Mouse (Mus musculus) megakaryocyte, adult 5-6 weeks (primary cell): ENCODE data around the gene Psrc1. TPM values are rescaled to one million over a fixed set of nuclear protein-coding genes. Genes with fewer than 3 reads are reported as not detected.

Experiments used
- ATAC-seq: 2 replicates; pipeline ENCODE4 v1.8.0; 2016; ENCODE audit warnings: mild to moderate bottlenecking, inconsistent platforms; ENCODE audit not compliant: poor library complexity, severe bottlenecking
- total RNA-seq, 2 experiments: library from RNA; stranded (forward) in 1 of 2; stranded (reverse) in 1 of 2; fragments of 153-499, 151-499 nt in 1 of 2; fragments of 221-1000, 200-1000 nt in 1 of 2; gene quantifications; 2 replicates each; pipeline versions ENCODE4 v1.2.3 to v1.2.4; 2015 to 2017

The Psrc1 gene
- total RNA-seq, 2 experiments from 2014 or later = 12.2 to 15.4 TPM

DNA sequence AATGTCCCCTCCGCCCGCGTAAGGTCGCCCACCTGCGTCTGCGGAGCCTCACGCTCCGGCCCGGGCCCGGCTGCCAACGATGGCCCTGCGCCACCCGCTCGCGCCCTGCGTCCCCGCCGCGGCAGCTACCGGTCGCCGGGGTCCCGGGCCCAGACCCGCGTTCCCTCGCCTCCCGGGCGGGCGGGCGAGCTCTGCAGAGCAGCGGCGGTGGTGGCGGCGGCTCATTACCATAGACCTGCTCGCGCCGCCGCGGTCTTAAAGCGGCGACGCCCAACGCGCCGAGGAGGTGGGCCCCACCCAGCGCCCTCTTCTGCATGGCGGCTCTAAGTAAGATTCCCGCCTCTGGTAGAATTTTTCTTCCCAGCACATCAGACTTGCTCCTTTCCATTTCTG lies 32.2 kb downstream of the Psrc1 start:
- ATAC-seq = peak; percentile 90

- no peak for ATAC-seq
These were observed 39.4 kb downstream of the Psrc1 start for GRCm38 (mm10) chr3:108423006-108423405.

DNA sequence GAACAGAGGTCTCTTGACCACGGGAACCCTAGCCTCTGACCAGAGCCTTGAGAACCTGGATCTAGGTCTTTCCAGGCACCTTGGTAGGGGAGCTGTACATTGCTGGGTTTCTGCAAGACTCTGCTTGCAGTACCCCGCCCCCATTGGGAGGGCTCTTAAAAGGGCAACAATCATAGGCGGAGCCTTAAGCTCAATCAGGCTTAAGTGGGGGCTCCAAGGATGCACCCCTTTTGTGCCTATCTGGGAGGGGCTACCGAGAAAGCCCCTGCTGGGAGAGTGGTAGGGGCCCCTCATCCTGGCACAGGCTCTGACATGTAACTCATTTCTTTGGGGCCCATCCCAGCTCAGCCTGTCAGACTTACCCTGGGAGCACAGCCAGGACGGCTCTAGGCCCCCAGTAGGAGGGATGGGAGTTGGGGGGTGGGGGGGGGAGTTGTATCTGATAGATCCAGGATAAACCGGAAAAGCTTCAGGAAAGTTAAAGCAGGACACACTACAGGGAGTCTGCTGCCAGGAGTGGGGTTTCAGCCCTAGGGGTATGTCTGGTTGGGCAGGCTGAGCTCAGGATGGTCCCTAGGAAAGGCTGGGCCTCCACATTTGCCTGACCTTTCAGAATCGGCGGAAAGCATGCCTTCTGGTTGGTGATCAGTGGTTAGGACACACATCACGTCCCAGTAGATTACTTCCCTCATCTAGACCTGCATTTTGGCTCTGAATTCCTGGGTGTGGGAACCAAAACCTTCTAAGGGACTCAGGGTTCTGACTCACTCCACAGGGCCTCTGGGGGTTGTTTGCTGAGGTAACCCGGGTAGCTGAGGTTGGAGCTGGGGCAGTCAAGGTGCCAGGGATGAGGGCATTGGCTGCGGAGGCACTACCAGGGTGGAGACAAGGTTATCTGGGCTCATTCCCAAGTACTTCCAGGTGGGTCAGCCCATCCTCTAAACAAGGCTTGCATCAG lies 40.5 kb downstream of the Psrc1 start:
- no peak for ATAC-seq

DNA sequence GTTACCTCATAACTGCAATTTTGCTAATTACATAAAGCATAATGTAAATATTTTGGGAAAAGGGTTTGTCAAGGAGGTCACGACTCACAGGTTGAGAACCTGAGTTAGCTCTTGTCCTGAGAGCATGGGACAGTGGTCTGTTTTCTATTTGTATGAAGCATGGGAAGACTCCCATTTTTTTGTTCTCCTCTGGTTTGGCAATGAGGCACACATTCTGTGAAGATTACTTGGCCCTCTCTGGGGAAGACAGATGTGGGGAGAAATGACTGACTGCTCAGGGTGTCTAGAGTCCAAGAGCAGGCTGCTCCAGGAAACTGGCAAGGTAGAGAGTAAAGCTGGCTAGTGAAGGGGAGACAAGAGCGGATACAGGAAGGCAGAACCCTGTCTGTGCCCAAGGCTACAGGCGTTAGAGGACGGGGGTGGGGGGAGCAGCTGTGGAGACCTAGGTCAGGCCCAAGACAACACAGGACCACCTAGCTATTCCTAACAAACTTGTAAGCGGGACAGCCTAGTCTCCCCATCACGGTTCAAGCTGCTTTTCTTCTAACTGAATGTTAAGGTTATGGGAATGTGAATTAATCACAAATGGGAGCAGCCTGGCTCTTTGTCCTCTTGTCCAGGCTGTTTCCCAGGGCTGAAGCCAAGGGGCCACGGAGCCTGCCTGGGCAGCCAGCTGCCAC lies 41.4 kb downstream of the Psrc1 start:
- ATAC-seq = no peak

GRCm38 (mm10) chr3:108425624-108426018 lies 42.0 kb downstream of the Psrc1 start:
- no peak for ATAC-seq

DNA sequence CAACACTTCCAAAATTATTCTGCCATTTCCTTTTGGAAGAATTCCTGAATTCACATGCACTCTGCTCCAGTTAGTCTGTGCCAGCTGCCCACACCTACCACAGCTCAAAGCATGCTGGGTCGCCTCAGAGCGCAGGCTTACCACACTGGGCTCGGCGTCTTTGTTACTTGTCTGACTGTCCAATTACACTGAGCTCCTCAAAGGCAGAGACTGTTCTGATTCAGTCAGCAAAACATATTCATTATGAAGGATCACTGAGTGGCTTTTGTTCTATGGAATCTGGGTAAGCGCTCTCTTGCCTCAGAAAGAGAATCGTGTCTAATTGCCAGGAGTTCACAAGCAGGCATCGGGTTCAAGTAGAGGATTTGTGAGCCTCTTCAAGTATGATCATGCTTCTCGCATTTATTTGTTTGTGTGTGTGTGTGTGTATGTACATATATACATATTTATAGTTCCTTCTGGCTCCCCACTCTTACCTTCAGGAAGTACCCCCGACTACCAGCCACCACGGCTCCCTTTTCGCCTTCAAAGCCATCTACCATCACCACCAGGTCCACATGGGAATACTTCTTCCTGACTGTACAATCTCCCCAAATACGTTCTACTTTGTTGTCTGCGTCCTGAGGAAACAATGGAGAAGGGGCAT lies 49.0 kb downstream of the Psrc1 start:
- ATAC-seq = no peak

- ATAC-seq = no peak
These were observed 49.7 kb downstream of the Psrc1 start for GRCm38 (mm10) chr3:108433188-108433880.

GRCm38 (mm10) chr3:108433881-108434495 lies 50.3 kb downstream of the Psrc1 start:
- ATAC-seq = no peak

DNA sequence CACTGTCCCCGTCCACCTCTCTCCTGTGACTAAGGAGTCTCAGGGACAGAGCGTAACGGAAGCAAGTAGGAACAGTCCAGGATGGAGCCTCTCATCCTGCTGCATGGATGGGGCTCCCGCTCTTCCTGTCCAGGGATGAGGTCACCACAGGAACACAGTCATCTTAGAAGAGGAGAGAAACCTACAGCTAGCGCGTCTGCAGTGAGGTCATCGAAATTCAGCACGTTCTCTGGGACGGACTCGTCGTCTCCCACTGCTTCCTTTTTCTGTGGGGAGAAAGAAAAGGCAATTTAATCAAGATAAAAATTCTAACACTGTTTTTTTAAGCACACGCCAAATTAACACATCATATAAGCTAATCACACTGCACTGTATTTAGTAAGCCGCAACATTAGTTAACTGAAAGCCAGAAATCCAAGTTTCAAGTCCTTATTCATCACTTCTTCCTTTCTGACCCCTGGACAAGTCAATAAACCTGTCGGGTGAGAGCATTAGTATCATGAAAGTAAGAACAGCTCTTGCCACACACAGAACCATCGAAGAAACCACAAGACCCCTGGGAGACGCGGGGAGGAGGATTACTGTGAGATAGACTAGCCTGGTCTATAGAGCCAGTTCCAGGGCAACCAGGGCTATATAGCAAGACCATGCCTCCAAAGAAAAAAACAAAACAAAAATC lies 52.2 kb downstream of the Psrc1 start:
- ATAC-seq = no peak

DNA sequence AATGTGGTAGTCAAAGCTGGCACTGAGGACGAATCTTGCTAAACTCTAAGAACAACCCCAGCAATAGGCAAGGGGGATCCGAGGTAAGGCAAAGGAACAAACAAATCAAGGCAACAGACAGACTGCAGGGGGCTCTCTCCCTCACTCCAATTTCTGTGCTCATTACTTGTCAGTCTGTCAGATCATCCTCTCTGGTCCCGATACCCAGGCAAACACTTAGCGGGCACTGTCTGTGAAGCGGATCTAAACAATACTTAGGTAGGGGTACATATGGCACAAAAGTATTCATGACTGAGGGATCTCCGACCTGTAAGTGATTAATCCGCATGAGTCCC lies 52.7 kb downstream of the Psrc1 start:
- ATAC-seq = no peak

Other genes with a start within 250 kb of the Psrc1 start
- gene Gnai3, start 237.7 kb upstream of the Psrc1 start, total RNA-seq (2015) = 136 and 146 TPM in 2 replicates
- gene Gnai3, start 237.7 kb upstream of the Psrc1 start, total RNA-seq (2017) = 154 and 160 TPM in 2 replicates
- not detected in 2 replicates for gene Gpr61, start 229.0 kb upstream of the Psrc1 start, total RNA-seq (2015)
- not detected in 2 replicates for gene Gpr61, start 229.0 kb upstream of the Psrc1 start, total RNA-seq (2017)
- 1.4 and 3.3 TPM in 2 replicates for gene Amigo1, start 197.5 kb upstream of the Psrc1 start, total RNA-seq (2015)
- gene Amigo1, start 197.5 kb upstream of the Psrc1 start, total RNA-seq (2017) = 1.4 and 2.2 TPM in 2 replicates
- 4.9 and 6.7 TPM in 2 replicates for gene Cyb561d1, start 182.6 kb upstream of the Psrc1 start, total RNA-seq (2015)
- 10.3 and 12.0 TPM in 2 replicates for gene Cyb561d1, start 182.6 kb upstream of the Psrc1 start, total RNA-seq (2017)
- gene Atxn7l2, start 172.9 kb upstream of the Psrc1 start, total RNA-seq (2015) = 3.1 and 4.7 TPM in 2 replicates
- 1.5 and 2.0 TPM in 2 replicates for gene Atxn7l2, start 172.9 kb upstream of the Psrc1 start, total RNA-seq (2017)
- not detected in 2 replicates for gene Sypl2, start 157.2 kb upstream of the Psrc1 start, total RNA-seq (2015)
- not detected in 2 replicates for gene Sypl2, start 157.2 kb upstream of the Psrc1 start, total RNA-seq (2017)
- 160 and 172 TPM in 2 replicates for gene Psma5, start 126.9 kb upstream of the Psrc1 start, total RNA-seq (2015)
- gene Psma5, start 126.9 kb upstream of the Psrc1 start, total RNA-seq (2017) = 146 and 158 TPM in 2 replicates
- gene Sort1, start 99.8 kb upstream of the Psrc1 start, total RNA-seq (2015) = 80.7 and 83.8 TPM in 2 replicates
- 76.4 and 87.8 TPM in 2 replicates for gene Sort1, start 99.8 kb upstream of the Psrc1 start, total RNA-seq (2017)
- gene Mybphl, start 18.9 kb upstream of the Psrc1 start, total RNA-seq (2015) = not detected in 2 replicates
- not detected in 2 replicates for gene Mybphl, start 18.9 kb upstream of the Psrc1 start, total RNA-seq (2017)
- 0.75 and 0.94 TPM in 2 replicates for gene Celsr2, start 31.7 kb downstream of the Psrc1 start, total RNA-seq (2015)
- gene Celsr2, start 31.7 kb downstream of the Psrc1 start, total RNA-seq (2017) = 0.22 and 0.81 TPM in 2 replicates
- gene Sars, start 61.4 kb downstream of the Psrc1 start, total RNA-seq (2015) = 19.2 and 19.9 TPM in 2 replicates
- gene Sars, start 61.4 kb downstream of the Psrc1 start, total RNA-seq (2017) = 241 and 283 TPM in 2 replicates
- gene 1700013F07Rik, start 150.3 kb downstream of the Psrc1 start, total RNA-seq (2015) = not detected in 2 replicates
- gene 1700013F07Rik, start 150.3 kb downstream of the Psrc1 start, total RNA-seq (2017) = not detected in 2 replicates
- not detected in 2 replicates for gene 5330417C22Rik, start 152.7 kb downstream of the Psrc1 start, total RNA-seq (2015)
- 0.04 TPM in 1 of 2 replicates, not detected in the other for gene 5330417C22Rik, start 152.7 kb downstream of the Psrc1 start, total RNA-seq (2017)
- 16.5 and 18.2 TPM in 2 replicates for gene Tmem167b, start 178.6 kb downstream of the Psrc1 start, total RNA-seq (2015)
- gene Tmem167b, start 178.6 kb downstream of the Psrc1 start, total RNA-seq (2017) = 45.9 and 46.3 TPM in 2 replicates
- gene Taf13, start 187.9 kb downstream of the Psrc1 start, total RNA-seq (2015) = 32.1 and 32.6 TPM in 2 replicates
- 36.8 and 37.7 TPM in 2 replicates for gene Taf13, start 187.9 kb downstream of the Psrc1 start, total RNA-seq (2017)
- 3.3 and 4.4 TPM in 2 replicates for gene Wdr47, start 207.4 kb downstream of the Psrc1 start, total RNA-seq (2015)
- gene Wdr47, start 207.4 kb downstream of the Psrc1 start, total RNA-seq (2017) = 8.1 and 8.7 TPM in 2 replicates